Mouse (Mus musculus) fat pad, adult 2 months (tissue): Measurements from ENCODE around the gene Wrap53.

Experiments used
- DNase-seq: peaks from one replicate; pipeline ENCODE4 v3.0.0-alpha.2; 2011; ENCODE audit warnings: low read depth, low spot score; ENCODE audit errors: extremely low read depth

Gene Wrap53

GRCm38 (mm10) chr11:69603516-69603915, 23.5 kb upstream of the Wrap53 start:
- no peak for DNase-seq

- DNase-seq = no peak
Observed at GRCm38 (mm10) chr11:69601768-69602167, 21.7 kb upstream of the Wrap53 start.

GRCm38 (mm10) chr11:69600098-69600497, 20.0 kb upstream of the Wrap53 start:
- DNase-seq = no peak

- no peak for DNase-seq
Observed at GRCm38 (mm10) chr11:69599436-69599835, 19.4 kb upstream of the Wrap53 start.

- DNase-seq = no peak
Observed at GRCm38 (mm10) chr11:69594853-69595252, 14.8 kb upstream of the Wrap53 start.

- no peak for DNase-seq
Observed at GRCm38 (mm10) chr11:69592799-69593198, 12.7 kb upstream of the Wrap53 start.

- no peak for DNase-seq
Observed at GRCm38 (mm10) chr11:69591899-69592637, 12.0 kb upstream of the Wrap53 start.

- DNase-seq = no peak
Observed at GRCm38 (mm10) chr11:69591424-69591823, 11.4 kb upstream of the Wrap53 start.

GRCm38 (mm10) chr11:69590622-69591021, 10.6 kb upstream of the Wrap53 start:
- no peak for DNase-seq

- no peak for DNase-seq
Observed at GRCm38 (mm10) chr11:69589207-69589834, 9.3 kb upstream of the Wrap53 start.

- no peak for DNase-seq
Observed at GRCm38 (mm10) chr11:69585718-69586325, 5.8 kb upstream of the Wrap53 start.

GRCm38 (mm10) chr11:69584937-69585336, 4.9 kb upstream of the Wrap53 start:
- DNase-seq = no peak

GRCm38 (mm10) chr11:69584008-69584407, 4.0 kb upstream of the Wrap53 start:
- DNase-seq = no peak

GRCm38 (mm10) chr11:69582230-69582805, 2.3 kb upstream of the Wrap53 start:
- DNase-seq = no peak

GRCm38 (mm10) chr11:69581814-69582213, 1.8 kb upstream of the Wrap53 start:
- no peak for DNase-seq

- DNase-seq = peak; percentile 64
Observed at GRCm38 (mm10) chr11:69581147-69581688, 1.2 kb upstream of the Wrap53 start.

GRCm38 (mm10) chr11:69580572-69581146, 604 bp upstream of the Wrap53 start:
- no peak for DNase-seq

GRCm38 (mm10) chr11:69579128-69580017, 682 bp downstream of the Wrap53 start:
- DNase-seq = peak; percentile 83

GRCm38 (mm10) chr11:69578301-69578700, 1.8 kb downstream of the Wrap53 start:
- DNase-seq = no peak

GRCm38 (mm10) chr11:69576307-69576706, 3.7 kb downstream of the Wrap53 start:
- DNase-seq = no peak
